Mouse (Mus musculus) urinary bladder, postnatal 36 days (tissue): ENCODE data around the gene Gm7361.
"Not testable (repeated sequence)": the region's sequence is repeated elsewhere in the genome, so short reads cannot be mapped to it uniquely, and the experiment has no call there.

Experiments used
- DNase-seq, 2 experiments: peaks; one replicate each; pipeline ENCODE4 v3.0.0; 2022; ENCODE audit warnings: low spot score in 2 of 2, mixed read lengths in 1 of 2

Gene Gm7361

GRCm38 (mm10) chr5:26257391-26257790 lies at the start of gene Gm7361:
Gm7361 (plus strand) TSS chr5:26257691.
- DNase-seq: not testable (repeated sequence)

GRCm38 (mm10) chr5:26211030-26211429 lies 46.5 kb upstream of the Gm7361 start:
- DNase-seq: no peak

- no peak for DNase-seq
Observed at GRCm38 (mm10) chr5:26222076-26222475, 35.4 kb upstream of the Gm7361 start.

- not testable (repeated sequence) for DNase-seq
Observed at GRCm38 (mm10) chr5:26266656-26267055, 9.2 kb downstream of the Gm7361 start.

DNA sequence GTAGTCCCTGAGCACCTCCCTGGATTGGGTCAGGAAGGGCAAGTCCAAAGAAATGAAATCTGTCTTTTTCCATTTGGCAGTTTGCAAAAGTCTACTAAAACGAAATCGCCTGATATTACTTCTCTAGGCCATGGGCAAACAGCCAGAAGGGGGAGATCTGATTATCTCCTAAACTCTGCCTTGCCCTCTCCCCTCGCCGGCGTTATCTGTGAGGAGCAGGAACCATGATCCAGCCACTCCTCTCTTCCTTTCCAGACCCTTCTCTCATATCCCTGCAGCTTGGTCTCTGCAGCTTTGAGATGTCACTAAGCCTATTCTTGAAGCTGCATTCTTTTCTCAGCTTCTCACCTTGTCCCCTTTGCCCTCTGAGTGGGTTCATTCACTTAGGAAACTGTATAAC lies 22.9 kb downstream of the Gm7361 start:
- DNase-seq: no peak

DNA sequence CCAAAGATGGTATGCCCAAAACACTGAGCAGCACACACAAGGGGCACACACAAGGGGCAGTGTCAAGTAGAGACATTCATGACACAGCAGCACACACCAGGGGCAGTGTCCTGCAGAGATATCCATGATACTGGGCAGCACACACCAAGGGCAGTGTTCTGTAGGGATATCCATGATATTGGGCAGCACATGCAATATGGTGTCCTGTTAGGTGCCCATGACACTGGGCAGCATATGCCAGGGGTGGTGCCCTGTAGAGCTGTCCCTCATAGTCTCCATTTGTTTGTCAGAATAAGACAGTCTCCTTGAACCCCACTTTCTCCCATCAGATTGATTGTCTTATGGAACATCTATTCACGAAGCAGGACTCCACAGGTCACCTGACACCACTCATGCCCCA lies 24.2 kb downstream of the Gm7361 start:
- DNase-seq: no peak

DNA sequence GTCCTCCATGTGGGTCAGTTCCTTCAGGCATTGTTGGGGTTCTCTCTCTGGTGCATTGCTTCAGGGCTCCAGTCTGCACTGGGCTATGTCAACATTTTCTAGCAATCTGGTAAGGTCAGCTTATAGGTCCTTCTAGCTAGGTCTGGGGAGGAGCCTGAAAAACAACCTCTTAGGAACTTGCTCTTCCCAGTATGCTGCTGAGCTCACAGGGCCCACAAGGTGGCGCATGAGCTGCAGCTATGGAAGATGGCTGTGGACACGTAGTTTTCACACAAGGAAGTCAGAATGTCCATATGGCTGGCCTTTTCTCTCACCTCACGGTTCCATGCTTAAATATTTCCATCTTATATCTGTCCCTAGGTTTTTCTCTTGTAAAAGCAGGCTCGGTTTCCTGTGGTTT lies 24.8 kb downstream of the Gm7361 start:
- DNase-seq: peak in 1 of 2 experiments; percentile 10

GRCm38 (mm10) chr5:26283399-26283798 lies 25.9 kb downstream of the Gm7361 start:
- no peak for DNase-seq

DNA sequence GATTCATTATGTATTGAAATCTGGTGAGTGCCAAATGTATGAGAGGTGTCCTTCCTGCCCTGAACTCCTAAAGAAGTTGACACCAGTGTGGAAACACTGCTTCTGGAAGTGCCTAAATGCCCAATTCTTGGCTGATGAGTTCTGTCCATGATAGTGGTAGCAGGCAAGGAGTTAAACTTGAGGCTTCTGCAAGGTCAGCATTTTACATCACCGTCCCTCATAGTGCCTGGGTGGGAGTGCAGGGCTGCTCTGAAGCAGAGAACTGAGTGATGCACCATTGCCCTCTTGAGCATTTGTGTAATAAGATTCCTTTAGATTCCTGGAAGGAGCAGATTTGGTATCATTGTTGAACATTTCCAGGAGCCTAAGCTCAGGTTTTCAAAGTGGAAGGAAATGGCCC lies 34.1 kb downstream of the Gm7361 start:
- no peak for DNase-seq

GRCm38 (mm10) chr5:26293258-26293657 lies 35.8 kb downstream of the Gm7361 start:
- DNase-seq: no peak
